In the genomic region with DNA sequence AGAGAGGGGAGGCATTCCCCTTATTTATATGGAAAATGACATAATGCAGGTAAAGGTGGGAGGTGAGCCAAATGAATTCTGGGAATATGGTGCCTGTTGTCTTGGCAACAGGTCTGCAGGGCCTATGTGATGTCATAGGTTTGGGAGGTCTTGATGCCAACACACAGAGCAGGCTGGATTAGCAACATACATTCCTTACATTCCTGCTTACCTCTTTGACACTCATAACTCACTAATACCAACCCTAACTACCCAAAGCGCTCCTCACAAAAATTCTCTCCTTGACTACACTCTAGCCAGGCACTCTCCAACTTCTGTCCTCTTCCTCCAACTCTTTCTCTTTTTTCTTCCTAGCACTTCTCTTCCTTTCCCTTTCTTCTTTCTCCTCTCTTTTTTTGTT, we compare ENCODE assay signal across 21 mouse cellular contexts. TPM values are rescaled to one million over a fixed set of nuclear protein-coding genes. Genes with fewer than 3 reads are reported as not detected.
DNase-seq lines count a peak whose midpoint lies in the region; ATAC-seq and TF ChIP-seq lines count a peak whose summit lies in the region.
"Had no signal": no experiment of that assay in that cellular context is flagged by ENCODE, and none has a peak within 500 bp of the region (broad histone marks: within the 10 kb centered on the region; RNA-seq: fewer than 3 reads in every experiment).

No protein-coding gene starts in this region.

- peak; percentile 47 for DNase-seq in lung, embryonic 14.5 days
- no peak for DNase-seq in lung, adult 18-20 months
- DNase-seq in 3134 (ENCODE audit: extremely low read depth, insufficient read length, low spot score): peak; percentile 43
- DNase-seq in Muller cell, postnatal 12 days (ENCODE audit: inconsistent ontology term): peak; percentile 27
- peak; percentile 10 for DNase-seq in yolk sac, embryonic 10.5 days (ENCODE audit: low spot score)
- no peak for DNase-seq in thymus, postnatal 36 days
- DNase-seq: adrenal gland, postnatal 14 days; B cell, adult 2 months; cerebellum, adult 11-12 months; cerebellum, adult 9-10 months; cerebellum, postnatal 25 days; gastrocnemius, postnatal 36 days; heart, adult 18-20 months; heart, postnatal 10 days had no signal

- peak; percentile 30; the same call in 1 of the 2 replicates for ATAC-seq in lung, embryonic 14.5 days (ENCODE audit: insufficient read depth)
- ATAC-seq: activated CD4-positive, CD25-positive, alpha-beta regulatory T cell, adult 4 months; CD4-positive, CD25-positive, alpha-beta regulatory T cell, adult 4 months; forebrain, embryonic 15.5 days had no signal

- no peak for TF ChIP-seq CTCF in lung, embryonic 14.5 days (IDR thresholded peaks at IDR 0.05; ENCODE audit: low read depth)

- H3K4me3 ChIP-seq in lung, embryonic 14.5 days (ENCODE audit: low read depth, low read length): no peak overlapping the region
- H3K4me3 ChIP-seq: embryonic facial prominence, embryonic 12.5 days; forebrain, embryonic 15.5 days; heart, embryonic 10.5 days; hindbrain, embryonic 13.5 days had no signal

- no peaks in the 10 kb centered on the region for H3K36me3 ChIP-seq in lung, embryonic 14.5 days (ENCODE audit: insufficient read depth)
- H3K36me3 ChIP-seq: embryonic facial prominence, embryonic 12.5 days; forebrain, embryonic 15.5 days; G1E; heart, embryonic 10.5 days; hindbrain, embryonic 13.5 days had no signal

- 72% methylated on average over 1 of the region's 1 CpGs for WGBS in lung, embryonic 14.5 days

- no peak overlapping the region for H3K4me2 ChIP-seq in lung, embryonic 14.5 days
- H3K4me2 ChIP-seq: embryonic facial prominence, embryonic 12.5 days; forebrain, embryonic 15.5 days; hindbrain, embryonic 13.5 days had no signal

- H3K9me3 ChIP-seq in lung, embryonic 14.5 days (ENCODE audit: low read depth, low read length): no peaks in the 10 kb centered on the region
- H3K9me3 ChIP-seq: embryonic facial prominence, embryonic 12.5 days; forebrain, embryonic 15.5 days; G1E; heart, embryonic 10.5 days; hindbrain, embryonic 13.5 days had no signal

- peaks cover 4% of the 10 kb centered on the region; the same call in 1 of the 2 replicates for H3K4me1 ChIP-seq in lung, embryonic 14.5 days (ENCODE audit: insufficient read depth)

- H3K27me3 ChIP-seq in lung, embryonic 14.5 days (ENCODE audit: insufficient read depth, low read length): no peaks in the 10 kb centered on the region
- H3K27me3 ChIP-seq: embryonic facial prominence, embryonic 12.5 days; forebrain, embryonic 15.5 days had no signal

- no peak overlapping the region for H3K9ac ChIP-seq in lung, embryonic 14.5 days
- H3K9ac ChIP-seq: embryonic facial prominence, embryonic 12.5 days; forebrain, embryonic 15.5 days; hindbrain, embryonic 13.5 days had no signal

- no peak overlapping the region for H3K27ac ChIP-seq in lung, embryonic 14.5 days (ENCODE audit: low read depth)
- H3K27ac ChIP-seq: embryonic facial prominence, embryonic 12.5 days; forebrain, embryonic 15.5 days; heart, embryonic 10.5 days; hindbrain, embryonic 13.5 days had no signal

RNA-seq across cellular contexts. Expression of a gene that starts 5.4 kb away (rescaled TPM):
- polyA plus RNA-seq in lung, embryonic 14.5 days (2014; fragmentation: Nextera tagmentation; extraction: Ambion mirVana): 137 and 141 TPM in 2 replicates

Comparison
In these comparisons a context has a peak if more than half of its experiments do, and no peak if none do; other contexts are left out.
1. DNase-seq: peak in lung, embryonic 14.5 days (single experiment), 3134 (single experiment), Muller cell, postnatal 12 days (single experiment) and yolk sac, embryonic 10.5 days (single experiment); none in lung, adult 18-20 months (0 of 2) and thymus, postnatal 36 days (0 of 2).